Mouse (Mus musculus) ovary, postnatal 10 days (tissue): ENCODE measurements around the gene Gphn.

Experiments used
- DNase-seq: peaks from one replicate; pipeline ENCODE4 v3.0.0; 2022; ENCODE audit warnings: low spot score

Gene Gphn

DNA sequence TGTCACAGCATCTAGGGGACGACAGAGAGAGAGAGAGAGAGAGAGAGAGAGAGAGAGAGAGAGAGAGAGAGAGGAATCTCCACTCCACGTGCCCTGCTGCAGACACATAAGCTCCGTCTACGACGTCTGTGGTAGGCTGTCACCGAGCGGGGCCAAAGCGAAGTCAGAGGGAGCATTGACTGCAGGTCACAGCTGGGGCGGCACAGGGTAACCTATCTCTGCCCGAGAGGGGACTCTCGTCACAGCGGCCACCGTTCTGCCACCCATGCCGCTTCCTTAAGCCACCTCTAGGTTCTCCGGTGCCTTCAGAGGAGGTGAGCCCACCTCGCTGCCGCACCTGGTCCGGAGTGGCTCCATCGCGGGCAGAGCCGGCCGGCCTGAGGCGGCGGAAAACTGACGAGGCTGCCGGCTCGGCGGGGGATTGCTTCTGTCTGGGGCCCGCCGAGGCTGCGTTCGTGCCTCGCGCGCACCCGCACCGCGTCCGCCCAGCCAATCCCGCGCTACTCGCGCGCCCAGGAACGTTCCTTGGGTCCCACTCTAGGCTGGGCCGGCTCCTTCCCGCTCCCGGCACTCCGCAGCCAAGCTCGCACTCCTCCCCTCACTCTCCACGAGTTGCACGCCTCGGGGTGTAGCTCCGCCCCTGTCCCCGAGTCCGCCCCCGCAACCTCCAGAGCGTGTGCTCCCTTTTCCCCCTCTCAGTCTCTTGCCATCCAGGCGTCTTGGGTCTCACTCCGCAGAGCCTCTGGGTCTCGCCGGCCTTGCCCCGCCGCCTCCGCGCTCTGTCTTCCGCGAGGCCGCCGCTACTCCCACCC lies at the start of gene Gphn:
Gene Gphn (plus strand): TSS at position 673 of the 812 bp plus-strand sequence.
- DNase-seq, result peak; percentile 74

GRCm38 (mm10) chr12:78181452-78181851 lies 44.7 kb upstream of the Gphn start:
- DNase-seq, result no peak

GRCm38 (mm10) chr12:78193942-78194341 lies 32.2 kb upstream of the Gphn start, which contains the start of gene Gm6657:
TSS of gene Gm6657 (plus strand) at chr12:78194242.
- no peak for DNase-seq

DNA sequence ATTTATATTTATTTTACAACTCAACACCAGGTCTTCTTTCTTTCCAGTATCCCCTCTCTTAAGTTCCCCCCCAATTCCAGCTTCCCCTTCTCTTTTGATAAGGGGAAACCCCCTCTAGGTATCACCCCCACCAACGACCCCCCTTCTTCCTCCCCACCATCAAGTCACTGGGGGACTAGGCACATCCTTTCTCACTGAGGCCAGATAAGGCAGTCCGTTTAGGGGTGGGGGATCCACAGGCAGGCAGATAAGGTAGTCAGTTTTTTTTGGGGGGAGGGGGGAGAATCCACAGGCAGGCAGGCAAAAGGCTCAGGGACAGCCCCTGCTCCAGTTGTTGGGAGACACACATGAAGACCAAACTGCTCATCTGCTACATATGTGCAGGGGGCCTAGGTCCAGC lies 30.8 kb upstream of the Gphn start:
- no peak for DNase-seq

DNA sequence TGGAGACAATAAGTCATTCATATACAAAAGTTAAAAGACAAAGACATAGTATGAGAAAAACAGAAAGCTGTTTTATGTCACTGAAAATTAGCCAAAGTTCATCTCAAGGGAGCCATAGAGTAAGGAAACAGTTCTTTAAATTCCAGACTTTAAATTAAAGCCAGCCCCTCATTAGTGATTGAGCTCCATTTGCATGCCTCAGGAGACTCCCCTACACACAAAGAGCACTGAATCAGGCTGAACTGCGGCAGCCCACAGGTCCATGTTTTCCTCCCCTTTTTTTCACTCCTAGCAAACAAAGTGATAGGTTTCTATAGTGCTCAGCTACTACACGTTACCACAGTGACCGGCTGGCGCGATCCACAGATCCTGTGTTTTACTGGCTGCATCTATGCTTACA lies 22.5 kb upstream of the Gphn start:
- DNase-seq, result no peak

GRCm38 (mm10) chr12:78205915-78206570 lies 20.1 kb upstream of the Gphn start:
- no peak for DNase-seq

GRCm38 (mm10) chr12:78206571-78206960 lies 19.6 kb upstream of the Gphn start:
- no peak for DNase-seq

GRCm38 (mm10) chr12:78209856-78210255 lies 16.3 kb upstream of the Gphn start:
- DNase-seq, result no peak

GRCm38 (mm10) chr12:78215490-78215889 lies 10.7 kb upstream of the Gphn start:
- DNase-seq, result no peak

DNA sequence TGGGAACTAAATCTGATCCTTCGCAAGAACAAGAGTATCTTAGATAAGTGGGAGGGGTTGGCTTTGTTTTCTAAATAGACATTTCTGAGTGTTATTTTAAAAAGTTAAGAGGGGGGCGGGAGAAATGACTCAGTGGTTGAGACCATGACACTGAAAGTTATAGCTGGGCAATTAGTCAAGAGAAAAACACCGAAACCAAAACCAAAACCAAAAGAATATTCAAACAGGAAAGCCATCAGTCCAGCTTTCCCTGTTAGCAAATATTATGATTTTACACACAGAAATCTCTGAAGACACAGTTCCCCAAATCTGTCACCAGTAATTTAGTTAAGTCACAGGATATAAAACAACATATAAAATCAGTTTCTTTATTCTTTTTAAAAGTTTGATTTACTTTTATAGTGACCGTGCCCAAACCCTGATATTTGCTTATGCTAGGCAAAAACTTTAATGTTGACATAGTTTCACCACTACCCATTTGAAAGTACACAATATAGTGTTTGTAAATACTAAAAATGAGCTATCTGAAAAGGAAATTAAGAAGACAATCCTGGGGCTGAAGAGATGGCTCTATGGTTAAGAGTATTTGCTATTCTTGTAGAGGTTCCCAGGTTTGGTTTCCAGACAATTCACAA lies 6.9 kb upstream of the Gphn start:
- DNase-seq, result no peak

- DNase-seq, result peak; percentile 75
These were observed 318 bp downstream of the Gphn start for GRCm38 (mm10) chr12:78226519-78226875.

DNA sequence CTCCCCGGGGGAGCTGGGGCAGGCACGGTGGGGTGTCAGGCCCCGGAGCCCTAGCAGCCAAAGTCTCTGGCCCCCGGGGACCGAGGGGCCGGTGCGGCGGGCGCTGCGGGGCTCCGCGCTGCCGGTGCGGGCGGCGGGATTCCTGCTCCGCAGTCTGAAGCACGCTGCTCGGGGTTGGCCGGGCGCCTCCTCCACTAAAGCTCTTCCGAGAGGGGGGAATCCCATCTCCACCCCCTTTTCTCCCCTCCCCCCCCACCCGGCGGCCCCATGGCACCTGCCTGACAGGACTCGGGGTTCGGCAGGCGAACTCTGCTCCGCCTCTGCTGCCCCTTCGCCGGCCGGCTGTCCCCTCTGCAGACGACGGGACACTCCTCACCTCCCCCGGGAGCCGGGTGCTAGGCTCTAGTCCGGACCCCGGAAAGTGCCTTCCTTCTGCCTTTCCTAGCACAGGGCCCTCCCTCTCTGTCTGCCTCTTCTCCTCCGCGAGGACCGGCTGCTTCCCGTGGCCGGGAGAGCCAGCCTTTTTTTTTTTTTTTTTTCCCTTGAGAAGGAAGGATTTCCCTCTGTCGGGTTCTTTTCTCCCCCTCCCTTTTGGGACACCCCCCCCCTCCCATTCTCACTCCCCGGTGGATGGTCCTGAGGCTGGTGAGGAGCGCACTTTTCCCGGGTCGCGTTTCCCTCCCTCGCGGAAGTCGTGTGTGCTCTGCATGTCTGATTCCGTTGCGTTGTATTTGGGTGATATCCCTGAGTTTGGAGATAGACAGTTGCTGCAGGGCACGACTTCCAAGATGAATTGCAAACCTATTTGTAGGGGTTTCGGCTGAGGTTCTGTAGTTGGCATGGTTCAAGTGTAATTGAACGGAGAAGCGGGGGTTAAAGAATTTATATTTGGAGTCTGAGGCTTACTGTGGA lies 1.1 kb downstream of the Gphn start:
- DNase-seq, result peak; percentile 30

GRCm38 (mm10) chr12:78228139-78228538 lies 2.0 kb downstream of the Gphn start:
- no peak for DNase-seq

DNA sequence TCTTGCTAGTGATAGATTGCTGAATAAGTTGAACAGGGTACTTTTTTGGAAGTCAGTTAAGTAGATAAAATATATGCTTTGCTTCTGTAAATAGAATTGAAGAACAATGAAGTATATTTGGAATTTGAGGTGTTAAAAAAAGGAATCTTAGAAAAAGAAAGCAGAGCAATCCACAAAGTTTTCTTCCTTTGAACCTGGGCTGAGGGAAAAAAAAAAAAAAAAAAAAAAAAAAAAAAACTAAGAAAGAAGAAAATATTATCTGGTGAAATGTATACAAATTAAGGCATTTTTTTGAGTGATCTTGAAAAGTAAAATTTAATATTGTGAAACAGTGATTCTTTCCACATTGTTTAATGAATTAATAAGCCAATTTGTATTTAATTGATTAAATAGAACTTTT lies 6.4 kb downstream of the Gphn start:
- no peak for DNase-seq

DNA sequence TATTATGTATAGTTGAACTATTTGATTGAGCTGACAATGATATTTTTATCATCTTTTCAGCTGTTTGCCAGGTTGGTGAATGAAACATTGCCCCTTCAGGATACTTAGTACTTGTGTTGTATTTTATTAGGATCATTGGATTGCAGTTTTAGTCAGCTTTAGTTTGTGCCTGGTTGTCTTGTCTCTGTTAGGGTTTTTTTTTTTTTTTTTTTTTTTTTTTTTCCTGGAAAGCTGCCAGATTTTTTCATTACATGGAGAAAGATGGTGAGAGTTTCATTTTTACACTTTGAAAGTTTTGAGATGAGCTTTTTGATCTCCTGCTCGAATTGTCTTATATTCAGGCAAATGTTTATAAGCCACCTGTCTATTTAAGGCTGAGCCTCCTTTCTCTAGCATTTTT lies 22.2 kb downstream of the Gphn start:
- no peak for DNase-seq

- no peak for DNase-seq
These were observed 23.0 kb downstream of the Gphn start for GRCm38 (mm10) chr12:78249151-78249550.

DNA sequence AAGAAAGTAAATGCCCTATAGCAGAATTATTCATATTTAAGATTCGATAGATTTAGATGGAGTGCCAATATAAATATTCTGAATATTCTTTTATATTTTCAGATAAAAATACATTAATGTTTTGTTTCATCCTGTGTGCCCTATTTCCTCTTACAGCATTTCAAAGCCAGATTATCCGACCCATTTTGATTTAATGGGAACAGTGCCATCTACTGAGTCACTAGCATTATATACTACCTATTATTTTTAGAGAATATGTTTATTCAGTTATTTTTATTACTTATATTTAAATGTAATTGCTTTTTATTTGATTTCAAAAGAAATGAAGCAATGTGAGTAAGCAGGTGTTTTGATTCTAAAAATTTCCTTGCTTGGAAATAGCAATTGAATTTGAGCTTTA lies 51.2 kb downstream of the Gphn start:
- no peak for DNase-seq

DNA sequence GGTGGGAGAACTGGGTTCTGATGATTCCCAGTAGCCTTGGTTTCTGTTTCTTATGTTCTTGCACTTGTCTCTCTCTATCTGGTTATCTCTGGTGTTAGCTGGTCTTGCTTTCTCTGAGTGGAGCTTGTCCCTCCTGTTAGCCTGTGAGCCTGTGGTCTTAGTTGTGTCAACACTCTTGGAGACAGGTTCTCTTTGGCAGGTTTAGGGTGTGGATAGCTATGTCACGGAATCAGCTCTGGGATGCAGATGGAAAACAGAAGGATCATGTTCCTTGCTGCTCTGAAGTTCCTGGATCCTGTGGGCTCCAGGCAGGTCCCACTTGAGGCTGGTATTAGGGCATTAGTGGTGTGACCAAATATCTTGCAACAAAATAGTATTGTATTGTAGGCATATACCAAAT lies 64.2 kb downstream of the Gphn start:
- DNase-seq, result no peak

- DNase-seq, result no peak
These were observed 72.7 kb downstream of the Gphn start for GRCm38 (mm10) chr12:78298824-78299398.

GRCm38 (mm10) chr12:78315106-78315505 lies 88.9 kb downstream of the Gphn start:
- DNase-seq, result no peak

- DNase-seq, result no peak
These were observed 101.8 kb downstream of the Gphn start for GRCm38 (mm10) chr12:78327946-78328345.

- no peak for DNase-seq
These were observed 105.9 kb downstream of the Gphn start for GRCm38 (mm10) chr12:78332107-78332506.
